Mouse (Mus musculus) lung, postnatal 0 days (tissue): ENCODE data around the gene Hectd3.

Experiments
- CTCF ChIP-seq: IDR thresholded peaks from 2 replicates; pipeline ENCODE4 v1.5.1; 2016; ENCODE audit warnings: antibody characterized with exemption, mild to moderate bottlenecking
- EP300 ChIP-seq: IDR thresholded peaks from 2 replicates; pipeline ENCODE4 v1.6.1; 2016; ENCODE audit warnings: antibody characterized with exemption, mild to moderate bottlenecking, control low read depth

GRCm38 (mm10) chr4:117004649-117005048 lies 9.5 kb downstream of the Hectd3 start:
- no peak for TF ChIP-seq CTCF
- TF ChIP-seq EP300 = no peak
